Mouse (Mus musculus): ENCODE measurements around the gene Rbmxl1. TPM values are rescaled to one million over a fixed set of nuclear protein-coding genes. Genes with fewer than 3 reads are reported as not detected.

The Rbmxl1 gene
- polyA plus RNA-seq, 1 experiment from 2014 or later = 279 TPM

DNA sequence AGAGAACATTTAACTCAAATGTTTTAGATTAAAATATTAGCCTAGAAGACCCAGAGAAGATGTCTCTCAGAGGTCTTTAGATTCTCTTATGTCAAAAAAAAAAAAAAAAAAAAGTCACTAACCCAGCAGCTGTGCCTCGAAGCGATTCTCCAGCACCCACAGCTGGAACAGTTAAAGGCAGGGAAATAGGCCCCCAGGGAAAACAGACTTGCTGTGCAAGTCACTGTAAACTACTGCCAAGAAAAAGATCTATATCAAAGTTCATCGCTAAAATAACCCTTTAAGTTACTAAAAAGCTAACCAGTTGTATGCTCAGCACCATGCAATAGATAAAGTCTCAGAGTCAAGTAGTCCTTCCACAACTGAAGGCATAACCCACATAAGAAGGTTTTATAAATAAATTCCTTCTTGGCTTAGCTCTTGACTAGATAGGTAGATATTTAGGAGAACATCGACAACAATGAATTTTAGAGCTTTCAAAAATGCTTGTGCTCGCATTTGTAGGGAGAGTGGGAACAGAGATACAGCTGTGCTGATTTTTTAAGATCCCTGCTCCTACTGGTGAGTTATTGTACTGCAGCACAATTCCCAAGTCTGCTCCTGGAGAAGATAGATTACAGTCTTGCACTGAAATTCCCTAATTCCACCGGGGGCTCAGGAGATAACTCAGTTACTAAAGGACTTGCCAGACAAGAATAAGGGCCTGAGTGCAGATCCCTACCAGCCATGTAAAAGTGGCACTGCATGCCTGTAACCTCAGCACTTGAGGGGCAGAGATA is 31.5 kb downstream of the Rbmxl1 start:
- ATAC-seq (ENCODE audit: low FRiP score, low read depth) = no peak
- Histone ChIP-seq H3K9ac (no peak overlapping the region), H3K4me2 (replicated peaks) (no peak overlapping the region), H3K36me3 (no peaks in the 10 kb centered on the region), H3K27me3 (no peaks in the 10 kb centered on the region), H3K4me1 (no peaks in the 10 kb centered on the region), H3K4me3 (no peak overlapping the region), H3K27ac (no peak overlapping the region), H3K9me3 (no peaks in the 10 kb centered on the region)
- 36% methylated on average over 6 of the region's 6 CpGs for WGBS

DNA sequence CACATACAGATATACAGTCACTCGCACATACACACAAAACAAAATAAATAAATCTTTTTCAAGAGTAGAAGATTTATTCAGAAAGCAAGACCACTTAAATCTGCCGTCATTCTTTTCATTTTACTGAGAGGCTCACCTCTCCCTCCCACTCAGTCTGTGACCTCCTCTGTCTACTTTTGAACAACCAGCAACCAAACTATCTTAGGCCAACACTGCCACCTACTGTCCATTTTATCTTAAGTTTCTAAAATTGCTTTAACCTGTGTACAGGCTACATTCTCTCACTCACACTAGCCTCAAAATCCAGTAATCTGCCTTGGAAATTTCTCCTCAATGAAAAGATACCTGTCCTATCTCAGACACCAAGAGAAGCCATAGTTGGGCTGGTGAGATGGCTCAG is 40.8 kb downstream of the Rbmxl1 start:
- H3K27ac ChIP-seq = no peak overlapping the region
- no peak overlapping the region for H3K4me3 ChIP-seq
- H3K36me3 ChIP-seq = no peaks in the 10 kb centered on the region
- no peak overlapping the region for H3K9ac ChIP-seq
- WGBS = 87% methylated on average over 2 of the region's 2 CpGs
- H3K27me3 ChIP-seq = no peaks in the 10 kb centered on the region
- H3K4me2 ChIP-seq (replicated peaks) = no peak overlapping the region
- H3K9me3 ChIP-seq = 0 out of 2 replicates have a peak, but pooled peaks cover 3% of the 10 kb centered on the region
- H3K4me1 ChIP-seq = no peaks in the 10 kb centered on the region
- no peak for ATAC-seq (ENCODE audit: low FRiP score, low read depth)

DNA sequence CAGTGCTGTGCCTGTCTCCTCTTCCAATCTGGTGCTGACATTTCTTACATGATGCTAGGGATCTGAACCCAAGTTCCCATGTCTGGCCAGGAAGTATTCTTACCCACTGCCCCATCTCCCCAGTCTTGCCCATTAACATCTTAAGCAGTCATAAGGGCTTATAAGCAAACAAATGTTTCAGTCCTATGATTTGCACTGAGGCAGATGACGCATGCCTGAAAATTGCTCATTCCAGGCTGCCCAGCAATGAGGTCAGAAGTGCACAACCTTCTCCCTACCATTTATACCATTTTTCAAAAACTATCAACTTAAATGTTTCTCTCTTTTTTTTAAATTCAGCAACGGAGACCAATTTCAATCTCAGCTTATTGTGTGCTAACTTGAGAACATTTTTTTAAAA is 44.8 kb downstream of the Rbmxl1 start:
- WGBS = 81% methylated on average over 2 of the region's 2 CpGs
- Histone ChIP-seq H3K36me3 (no peaks in the 10 kb centered on the region), H3K27ac (no peak overlapping the region), H3K9me3 (0 out of 2 replicates have a peak, but pooled peaks cover 3% of the 10 kb centered on the region), H3K4me2 (replicated peaks) (no peak overlapping the region), H3K4me3 (no peak overlapping the region), H3K27me3 (no peaks in the 10 kb centered on the region), H3K4me1 (no peaks in the 10 kb centered on the region), H3K9ac (no peak overlapping the region)
- ATAC-seq (ENCODE audit: low FRiP score, low read depth) = no peak

DNA sequence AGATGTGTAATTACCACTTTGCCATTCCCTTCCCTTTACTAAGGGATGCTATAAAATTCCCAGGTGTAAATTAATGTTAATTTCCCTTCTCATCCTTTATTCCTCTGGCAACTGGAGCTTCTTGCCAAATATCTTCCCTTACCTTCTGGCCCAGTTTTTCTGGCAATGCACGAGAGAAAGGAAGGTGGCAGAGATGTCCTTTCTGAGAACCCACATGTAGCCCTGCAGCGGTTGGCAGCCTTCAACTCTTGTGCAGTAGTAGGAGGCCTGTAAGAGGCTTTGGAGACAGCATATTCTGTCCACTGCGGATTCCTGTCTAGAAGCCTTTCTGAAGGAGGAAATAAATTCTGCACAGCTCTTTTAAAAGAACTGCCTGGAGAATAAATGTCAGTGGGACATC is 52.3 kb downstream of the Rbmxl1 start:
- Histone ChIP-seq H3K27me3 (no peaks in the 10 kb centered on the region), H3K9ac (no peak overlapping the region), H3K9me3 (no peaks in the 10 kb centered on the region), H3K4me1 (no peaks in the 10 kb centered on the region), H3K36me3 (no peaks in the 10 kb centered on the region), H3K27ac (no peak overlapping the region), H3K4me2 (replicated peaks) (no peak overlapping the region), H3K4me3 (no peak overlapping the region)
- no peak for ATAC-seq (ENCODE audit: low FRiP score, low read depth)
- WGBS = 63% methylated on average over 3 of the region's 3 CpGs

Other genes with a start within 250 kb of the Rbmxl1 start
- gene Pou4f2, start 72.3 kb downstream of the Rbmxl1 start, polyA plus RNA-seq (2015; fragmentation: Nextera tagmentation; extraction: Ambion mirVana) = 0.09 TPM in 1 of 2 replicates, not detected in the other
- gene Slc10a7, start 448 bp upstream of the Rbmxl1 start, polyA plus RNA-seq (2015; fragmentation: Nextera tagmentation; extraction: Ambion mirVana) = 22.8 TPM in 2 replicates